Mouse (Mus musculus): ENCODE measurements around the gene Apoh. TPM values are rescaled to one million over a fixed set of nuclear protein-coding genes. Genes with fewer than 3 reads are reported as not detected.

Apoh gene
- total RNA-seq, 1 experiment from 2014 or later, result not detected

DNA sequence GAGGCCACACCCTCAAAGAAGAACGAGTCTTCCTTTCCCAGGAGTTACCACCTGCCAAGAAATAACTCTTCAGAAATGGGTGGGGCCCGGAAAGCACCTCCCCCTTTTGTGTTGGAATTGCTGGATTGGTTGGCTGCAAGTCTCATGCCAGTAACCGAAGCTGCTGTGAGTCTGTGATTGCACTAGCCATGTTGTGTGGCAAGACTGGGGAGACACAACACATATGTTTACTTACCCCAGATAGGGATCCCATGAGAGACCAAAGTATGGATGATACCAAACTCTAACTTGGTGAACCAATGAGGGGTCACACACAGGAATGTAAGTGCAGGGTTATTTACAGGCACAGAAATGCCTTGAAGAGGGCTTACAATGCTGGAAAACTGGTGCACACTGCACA lies 39.5 kb downstream of the Apoh start:
- no peak for DNase-seq

- no peak for DNase-seq
Measured at GRCm38 (mm10) chr11:108384920-108385665, 41.9 kb downstream of the Apoh start.

GRCm38 (mm10) chr11:108385666-108386024 lies 42.5 kb downstream of the Apoh start:
- DNase-seq, result no peak

DNA sequence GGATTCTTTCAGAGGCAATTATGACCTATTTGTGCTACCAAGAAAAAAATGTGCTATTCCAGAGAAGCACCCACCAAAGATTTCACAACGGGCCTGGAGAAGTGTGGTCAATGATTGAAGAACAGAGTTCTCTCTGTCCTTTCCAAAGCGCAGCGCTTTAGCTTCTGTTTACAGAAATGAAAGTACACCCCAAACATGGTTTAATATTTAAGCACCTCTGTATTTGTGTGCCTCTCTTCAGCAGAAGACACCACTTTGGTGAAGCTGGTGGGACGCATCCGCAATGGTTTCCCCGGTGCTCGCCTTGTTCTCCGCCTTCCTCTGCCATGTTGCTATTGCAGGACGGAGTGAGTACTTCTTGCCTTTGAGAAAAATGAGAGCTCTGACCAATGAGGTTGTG lies 51.9 kb downstream of the Apoh start:
- DNase-seq, result no peak

GRCm38 (mm10) chr11:108396076-108396829 lies 53.1 kb downstream of the Apoh start:
- no peak for DNase-seq

GRCm38 (mm10) chr11:108409876-108410644 lies 66.9 kb downstream of the Apoh start:
- no peak for DNase-seq

GRCm38 (mm10) chr11:108416360-108416759 lies 73.2 kb downstream of the Apoh start:
- no peak for DNase-seq

GRCm38 (mm10) chr11:108418540-108418939 lies 75.4 kb downstream of the Apoh start:
- no peak for DNase-seq

GRCm38 (mm10) chr11:108419242-108419641 lies 76.1 kb downstream of the Apoh start:
- no peak for DNase-seq

DNA sequence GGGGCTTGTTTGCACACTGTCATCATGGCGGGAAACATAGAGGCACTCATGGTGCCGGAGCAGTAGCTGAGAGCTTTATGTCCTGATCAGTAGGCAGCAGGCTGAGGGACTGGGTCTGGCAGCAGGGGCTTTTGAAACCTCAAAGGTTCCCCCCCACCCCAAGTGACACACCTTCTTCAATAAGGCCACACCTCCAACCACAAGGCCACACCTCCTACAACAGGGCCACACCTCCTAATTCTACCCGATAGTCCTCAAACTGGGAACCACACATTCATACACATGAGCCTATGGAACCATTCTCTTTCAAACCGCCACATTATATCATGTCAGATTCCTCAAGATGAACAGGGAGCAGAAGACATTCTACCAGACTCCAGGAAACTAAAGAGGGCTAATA lies 77.6 kb downstream of the Apoh start:
- no peak for DNase-seq

DNA sequence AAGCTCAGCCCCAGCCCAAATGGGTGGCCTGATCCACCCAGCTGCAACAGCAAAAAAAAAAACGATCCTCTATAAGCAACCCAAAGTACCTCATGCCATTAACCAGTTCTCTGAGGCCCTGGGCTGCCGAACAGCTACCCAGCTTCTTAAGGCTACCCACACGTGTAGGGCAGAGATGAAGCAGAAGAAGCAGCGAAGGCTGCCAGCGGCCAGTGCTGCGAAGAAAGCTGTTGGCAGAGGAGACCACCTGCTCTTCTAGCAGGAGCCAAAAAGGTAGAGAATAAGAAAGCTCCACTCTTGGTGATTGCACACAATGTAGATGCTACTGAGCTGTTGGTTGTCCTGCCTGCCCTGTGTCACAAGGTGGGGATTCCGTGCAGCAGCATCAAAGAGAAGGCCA lies 80.1 kb downstream of the Apoh start:
- no peak for DNase-seq

DNA sequence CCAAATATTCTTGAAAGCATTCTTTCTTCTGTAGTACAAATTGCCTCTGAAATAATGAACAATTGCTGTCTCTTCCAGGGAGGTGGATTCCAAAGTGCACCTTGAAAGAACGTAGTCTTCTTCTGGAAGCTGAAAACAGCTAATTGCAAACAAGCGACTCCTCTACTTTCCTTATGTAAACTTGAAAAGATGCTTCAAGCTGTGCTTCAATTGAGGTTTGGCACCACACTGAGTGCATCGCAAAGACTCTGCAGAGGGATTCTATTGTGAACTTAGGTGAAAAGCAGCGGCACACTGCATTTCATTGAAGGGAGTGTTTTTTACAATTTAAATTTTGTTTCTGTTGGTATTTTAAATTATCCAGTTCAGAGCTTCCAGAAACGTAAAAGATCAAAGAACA lies 81.0 kb downstream of the Apoh start:
- no peak for DNase-seq

GRCm38 (mm10) chr11:108424889-108425591 lies 81.9 kb downstream of the Apoh start, which contains the start of gene Cep112:
Gene Cep112 (plus strand): TSS chr11:108425192.
- DNase-seq, result peak; percentile 96

- DNase-seq, result no peak
Measured at GRCm38 (mm10) chr11:108425592-108425921, 82.4 kb downstream of the Apoh start.

DNA sequence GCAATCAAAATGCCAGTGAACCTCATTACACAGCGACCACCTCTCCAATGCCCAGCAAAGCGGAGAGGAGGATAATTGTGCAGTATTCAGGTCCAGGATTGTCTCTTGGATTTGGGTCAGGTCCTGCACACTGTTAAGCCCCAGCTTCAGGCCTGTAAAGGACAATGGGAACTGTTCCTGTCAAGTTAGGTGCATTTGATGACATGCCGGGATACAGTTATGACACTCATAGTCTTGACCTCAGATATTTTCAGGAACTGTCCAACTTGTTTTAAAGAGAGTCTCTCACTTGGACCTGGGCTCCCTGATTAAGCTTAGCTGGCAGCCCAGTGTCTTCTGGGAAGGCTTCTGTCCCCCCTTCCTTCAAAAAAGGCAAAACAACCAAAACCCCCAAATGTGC lies 82.9 kb downstream of the Apoh start:
- DNase-seq, result no peak

DNA sequence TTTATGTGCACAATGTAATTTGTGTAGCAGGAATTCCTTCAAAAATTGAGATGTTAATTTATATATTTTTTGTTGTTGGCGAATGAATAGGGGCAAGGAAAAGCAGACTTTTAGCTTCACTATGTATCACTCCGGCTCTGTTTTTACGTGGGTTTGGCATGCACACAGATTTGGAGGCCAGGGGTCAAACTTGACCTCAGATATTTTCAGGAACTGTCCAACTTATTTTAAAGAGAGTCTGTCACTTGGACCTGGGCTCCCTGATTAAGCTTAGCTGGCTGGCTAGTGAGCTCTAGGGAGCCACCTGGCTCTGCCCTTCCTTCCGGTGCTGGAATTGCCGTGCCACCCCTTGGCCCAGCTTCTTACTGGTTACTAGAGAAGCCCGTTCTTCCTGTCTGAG lies 84.0 kb downstream of the Apoh start:
- DNase-seq, result no peak

DNA sequence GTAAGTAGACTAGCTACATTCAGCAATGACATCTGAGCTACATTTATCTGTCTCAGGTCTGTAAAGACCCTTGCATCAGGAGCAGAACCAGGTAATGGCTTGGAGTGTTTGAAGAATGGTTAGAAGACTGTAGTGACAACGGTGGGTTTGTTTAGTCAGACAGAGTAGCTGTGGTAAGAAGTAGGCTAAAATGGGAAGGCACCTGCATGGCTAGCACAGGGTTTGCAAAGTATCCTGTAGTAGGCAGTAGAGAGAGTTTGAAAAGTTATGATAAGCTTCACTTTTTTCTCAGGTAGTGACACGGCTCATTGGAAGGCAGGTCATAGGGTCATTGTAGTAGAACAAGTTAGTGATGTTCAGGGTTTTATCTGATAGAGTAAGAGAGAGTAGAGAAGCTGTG lies 85.9 kb downstream of the Apoh start:
- DNase-seq, result no peak

DNA sequence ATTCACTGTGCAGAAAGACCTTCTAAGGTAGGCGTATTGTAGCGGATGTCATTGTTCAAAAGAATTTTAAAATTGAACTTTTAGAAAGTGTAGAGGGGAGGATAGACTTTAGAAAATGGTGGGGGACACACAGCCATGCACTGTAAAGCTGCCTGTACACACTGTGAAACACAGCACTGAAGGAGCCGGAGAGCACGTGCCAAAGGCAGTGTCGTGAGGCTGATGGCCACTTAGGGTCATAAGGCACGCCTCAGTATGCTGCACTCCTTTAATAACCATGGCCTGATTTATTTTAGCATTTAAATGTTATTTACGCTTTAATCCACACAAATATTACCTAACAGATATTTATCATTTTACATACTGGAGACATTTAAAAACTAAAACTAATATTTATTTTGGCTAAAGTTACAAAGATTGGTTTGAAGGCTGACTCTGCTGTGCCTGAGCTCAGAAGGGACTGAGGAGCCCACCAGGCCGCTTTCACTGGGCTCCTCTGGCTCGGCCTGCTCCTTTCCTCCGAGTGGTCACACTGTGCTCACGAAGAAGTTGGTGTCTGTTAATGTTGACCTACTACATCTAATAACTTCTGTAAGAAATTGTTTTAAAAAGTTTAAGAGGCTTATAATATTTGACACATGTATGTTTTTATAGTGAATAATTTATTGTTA lies 100.9 kb downstream of the Apoh start:
- no peak for DNase-seq

GRCm38 (mm10) chr11:108447148-108447547 lies 104.0 kb downstream of the Apoh start:
- DNase-seq, result no peak

DNA sequence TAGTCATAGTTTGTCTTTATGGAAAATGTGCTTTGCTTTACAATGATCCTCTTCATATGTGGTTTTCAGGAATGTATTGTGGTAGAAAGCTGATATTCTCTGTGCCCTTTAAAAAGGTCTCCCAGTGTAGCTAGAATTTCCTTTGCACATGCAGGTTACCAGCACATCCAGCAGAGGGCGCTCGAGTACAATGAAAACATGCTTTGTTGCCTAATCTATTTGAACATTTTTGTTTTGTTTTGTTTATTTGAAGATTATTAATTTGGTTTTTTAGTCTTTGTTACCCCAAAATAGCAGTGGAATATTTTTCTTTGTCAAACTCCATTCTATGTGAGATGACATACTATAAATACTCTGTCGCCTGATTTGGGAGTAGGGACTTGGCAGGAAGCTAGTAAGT lies 106.7 kb downstream of the Apoh start:
- DNase-seq, result peak; percentile 84

DNA sequence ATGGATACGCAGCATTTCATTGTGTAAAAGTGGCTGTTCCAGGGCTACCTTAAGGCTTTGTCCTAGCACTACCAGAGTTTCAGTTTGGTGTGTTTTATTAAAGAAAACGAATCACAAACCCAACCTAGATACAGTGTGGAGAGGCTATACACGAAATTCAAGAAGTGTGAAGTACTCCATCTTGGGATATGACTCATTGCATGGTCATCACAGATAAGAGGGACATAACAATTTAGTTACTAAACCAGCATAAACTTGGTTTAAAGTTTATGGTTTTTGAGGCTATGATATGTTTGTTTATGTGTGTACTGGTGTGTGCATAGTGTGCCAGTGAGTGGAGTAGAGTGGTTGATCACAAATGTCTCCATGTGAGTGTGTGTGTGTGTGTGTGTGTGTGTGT lies 116.4 kb downstream of the Apoh start:
- DNase-seq, result no peak

All from adrenal gland, postnatal 25 days (tissue).